Mouse (Mus musculus): Measurements from ENCODE around the gene Wdr61.

DNA sequence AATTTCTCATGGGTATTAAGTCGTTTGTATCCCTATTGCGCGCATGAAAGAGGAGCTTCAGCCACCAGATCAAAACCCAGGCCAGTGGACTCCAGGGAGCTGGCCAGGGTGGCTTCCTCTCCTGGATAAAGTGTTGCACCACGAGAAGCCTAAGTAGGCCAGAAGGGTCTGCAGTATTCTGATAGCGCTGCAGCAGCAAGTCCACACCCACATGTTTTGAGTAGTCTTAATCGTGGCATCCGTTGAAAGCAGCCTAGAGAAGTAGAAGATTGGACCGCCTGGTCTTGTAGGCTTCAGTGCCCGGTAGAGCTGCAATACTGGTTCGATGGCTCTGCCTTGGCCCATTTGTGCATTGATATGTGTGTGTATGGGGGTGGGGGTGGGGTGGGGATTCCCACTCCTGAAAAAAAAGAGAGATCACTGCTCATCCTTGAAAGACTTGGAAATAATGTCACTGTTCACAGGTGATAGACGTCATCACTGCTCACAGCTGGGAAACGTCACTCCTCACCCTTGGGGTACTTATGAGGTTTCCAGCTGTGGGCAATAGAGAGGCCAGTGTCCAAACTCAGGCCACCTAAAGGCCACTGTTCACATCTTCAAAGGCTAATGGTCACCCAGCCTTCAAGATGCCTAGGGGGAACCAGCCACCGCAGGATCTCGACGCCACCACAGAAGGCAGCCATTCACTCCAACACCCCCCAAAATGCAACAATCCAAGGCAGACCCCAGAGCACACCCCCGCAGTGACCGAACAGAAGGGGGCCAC lies 35.8 kb downstream of the Wdr61 start, which contains the start of gene Dnaja4:
- TF ChIP-seq CTCF (IDR thresholded peaks at IDR 0.05; ENCODE audit: low read depth), result no peak
- TF ChIP-seq EP300 (IDR thresholded peaks at IDR 0.05; ENCODE audit: low read depth), result peak; percentile 86

Measured in liver, embryonic 14.5 days (tissue).